28 mouse cellular contexts compared by ENCODE assay signal in genomic region chr9:96716136-96716535, GRCm38 (mm10). TPM values are rescaled to one million over a fixed set of nuclear protein-coding genes. Genes with fewer than 3 reads are reported as not detected.
A peak's percentile ranks its signal among the peaks of the same experiment; 100 is the strongest.
DNase-seq lines count a peak whose midpoint lies in the region; ATAC-seq and TF ChIP-seq lines count a peak whose summit lies in the region.
"Had no signal": no experiment of that assay in that cellular context is flagged by ENCODE, and none has a peak within 500 bp of the region (broad histone marks: within the 10 kb centered on the region; RNA-seq: fewer than 3 reads in every experiment).

No protein-coding gene starts in this region.

- 80% methylated on average over 10 of the region's 10 CpGs for WGBS in heart, postnatal 0 days
- 93% methylated on average over 10 of the region's 10 CpGs for WGBS in forebrain, embryonic 16.5 days

- H3K9me3 ChIP-seq in heart, postnatal 0 days (replicated peaks; ENCODE audit: control insufficient read depth, low read length): no peaks in the 10 kb centered on the region
- H3K9me3 ChIP-seq in E14TG2a.4 (ENCODE audit: low read length): no peaks in the 10 kb centered on the region
- no peaks in the 10 kb centered on the region for H3K9me3 ChIP-seq in forebrain, embryonic 16.5 days (ENCODE audit: control insufficient read depth, low read length)
- H3K9me3 ChIP-seq: embryonic facial prominence, embryonic 10.5 days; embryonic facial prominence, embryonic 15.5 days; forebrain, embryonic 13.5 days; megakaryocyte, embryonic 14.5 days; midbrain, embryonic 12.5 days; neural tube, embryonic 13.5 days; stomach, embryonic 15.5 days had no signal

- H3K9ac ChIP-seq in heart, postnatal 0 days (replicated peaks; ENCODE audit: low read depth, low read length): no peak overlapping the region
- H3K9ac ChIP-seq in forebrain, embryonic 16.5 days (replicated peaks; ENCODE audit: low read depth, low read length): no peak overlapping the region
- H3K9ac ChIP-seq: embryonic facial prominence, embryonic 15.5 days; forebrain, embryonic 13.5 days; hindbrain, embryonic 14.5 days; midbrain, embryonic 12.5 days; neural tube, embryonic 13.5 days; stomach, embryonic 15.5 days had no signal

- no peak for ATAC-seq in heart, postnatal 0 days (ENCODE audit: insufficient read depth, low read depth)
- ATAC-seq in megakaryocyte progenitor cell, adult 5-6 weeks (replicated peaks; ENCODE audit: poor library complexity): 0 out of 2 replicates have a peak, but pooled peaks have one; percentile 6
- ATAC-seq in forebrain, embryonic 16.5 days: no peak
- ATAC-seq: forebrain, embryonic 13.5 days; Patski had no signal

- peak overlapping the region; percentile 50 for H3K27ac ChIP-seq in heart, postnatal 0 days (ENCODE audit: low read depth)
- no peak overlapping the region for H3K27ac ChIP-seq in forebrain, embryonic 16.5 days (ENCODE audit: low read length)
- H3K27ac ChIP-seq: embryonic facial prominence, embryonic 10.5 days; hindbrain, embryonic 14.5 days; midbrain, embryonic 12.5 days; stomach, embryonic 15.5 days had no signal

- H3K27me3 ChIP-seq in heart, postnatal 0 days (ENCODE audit: control insufficient read depth, insufficient read depth, low read length): no peaks in the 10 kb centered on the region
- no peaks in the 10 kb centered on the region for H3K27me3 ChIP-seq in E14TG2a.4 (ENCODE audit: insufficient read depth, low read length)
- no peaks in the 10 kb centered on the region for H3K27me3 ChIP-seq in forebrain, embryonic 16.5 days (replicated peaks; ENCODE audit: control insufficient read depth, insufficient read depth, low read length)
- H3K27me3 ChIP-seq: embryonic facial prominence, embryonic 15.5 days; forebrain, embryonic 13.5 days; megakaryocyte, embryonic 14.5 days; midbrain, embryonic 12.5 days; neural tube, embryonic 13.5 days; Patski; stomach, embryonic 15.5 days had no signal

- H3K36me3 ChIP-seq in heart, postnatal 0 days (replicated peaks; ENCODE audit: control insufficient read depth, insufficient read depth, low read length): peaks cover 10% of the 10 kb centered on the region; the same call in 1 of the 2 replicates
- peaks cover 19% of the 10 kb centered on the region; the same call in 1 of the 2 replicates for H3K36me3 ChIP-seq in E14TG2a.4 (ENCODE audit: insufficient read depth, low read length)
- H3K36me3 ChIP-seq in forebrain, embryonic 16.5 days (ENCODE audit: control insufficient read depth, insufficient read depth): no peaks in the 10 kb centered on the region
- H3K36me3 ChIP-seq: embryonic facial prominence, embryonic 10.5 days; embryonic facial prominence, embryonic 15.5 days; midbrain, embryonic 12.5 days; stomach, embryonic 15.5 days had no signal

- no peak for TF ChIP-seq EP300 in heart, postnatal 0 days (IDR thresholded peaks at IDR 0.05; ENCODE audit: low read depth)

- DNase-seq in heart, postnatal 0 days (ENCODE audit: low spot score): no peak
- DNase-seq in heart, adult 11 months: no peak
- peak; percentile 66 for DNase-seq in 416B (ENCODE audit: low read depth)
- DNase-seq in urinary bladder, adult 18-20 months (ENCODE audit: low spot score in 2 of 2): no peak
- DNase-seq: adrenal gland, postnatal 10 days; B cell, adult 2 months; cerebellum, adult 8-10 months; cerebellum, postnatal 25 days; gastrocnemius, postnatal 25 days; kidney, adult 2 months; kidney, postnatal 10 days; layer of hippocampus, adult 9-11 months; lung, postnatal 36 days; right cerebral cortex, postnatal 4 days; thymus, postnatal 14 days had no signal

- no peak overlapping the region for H3K4me3 ChIP-seq in heart, postnatal 0 days (ENCODE audit: low read depth, low read length)
- H3K4me3 ChIP-seq in E14TG2a.4 (replicated peaks; ENCODE audit: low read length): peak overlapping the region; percentile 41
- H3K4me3 ChIP-seq in forebrain, embryonic 16.5 days (replicated peaks; ENCODE audit: low read length): no peak overlapping the region
- H3K4me3 ChIP-seq: embryonic facial prominence, embryonic 10.5 days; embryonic facial prominence, embryonic 15.5 days; forebrain, embryonic 13.5 days; megakaryocyte, embryonic 14.5 days; midbrain, embryonic 12.5 days; myocyte; neural tube, embryonic 13.5 days; stomach, embryonic 15.5 days had no signal

- no peak overlapping the region for H3K4me2 ChIP-seq in heart, postnatal 0 days (ENCODE audit: low read depth, low read length)
- H3K4me2 ChIP-seq in forebrain, embryonic 16.5 days (ENCODE audit: low read length): no peak overlapping the region
- H3K4me2 ChIP-seq: embryonic facial prominence, embryonic 15.5 days; forebrain, embryonic 13.5 days; hindbrain, embryonic 14.5 days; midbrain, embryonic 12.5 days; neural tube, embryonic 13.5 days; stomach, embryonic 15.5 days had no signal

- no peak for TF ChIP-seq CTCF in heart, postnatal 0 days (IDR thresholded peaks at IDR 0.05; ENCODE audit: low read depth)
- no peak for TF ChIP-seq CTCF in E14TG2a.4 (conservative IDR thresholded peaks at IDR 0.05; ENCODE audit: low read length)

- peaks cover 18% of the 10 kb centered on the region for H3K4me1 ChIP-seq in heart, postnatal 0 days (ENCODE audit: control insufficient read depth, insufficient read depth)
- H3K4me1 ChIP-seq in E14TG2a.4 (replicated peaks; ENCODE audit: low read depth, low read length): peaks cover 88% of the 10 kb centered on the region
- peaks cover 24% of the 10 kb centered on the region for H3K4me1 ChIP-seq in forebrain, embryonic 16.5 days (replicated peaks; ENCODE audit: control insufficient read depth, insufficient read depth, low read length)

RNA-seq across cellular contexts. Expression of gene Zbtb38, which starts 36.5 kb away (rescaled TPM):
- 31.8 and 44.5 TPM in 2 replicates for total RNA-seq in heart, postnatal 0 days (2014; rRNA removed; ENCODE audit: low replicate concordance)
- polyA plus RNA-seq in heart, postnatal 0 days (2015; fragmentation: Nextera tagmentation; extraction: Ambion mirVana): 27.5 and 28.7 TPM in 2 replicates
- total RNA-seq in megakaryocyte progenitor cell, adult 5-6 weeks (2015): 23.5 and 27.8 TPM in 2 replicates
- total RNA-seq in megakaryocyte progenitor cell, adult 5-6 weeks (2017): 24.2 and 25.7 TPM in 2 replicates
- polyA plus RNA-seq in forebrain, embryonic 16.5 days (2015; fragmentation: Nextera tagmentation; extraction: Ambion mirVana): 52.3 and 54.0 TPM in 2 replicates
